Mouse (Mus musculus) bone marrow, adult 2 months (tissue): Measurements from ENCODE around the gene Ltk.

Source experiments
- CTCF ChIP-seq: fragments of 200-500 bp; IDR thresholded peaks from 2 replicates; pipeline ENCODE4 v1.5.1; 2011; ENCODE audit warnings: low read length, control low read depth; ENCODE audit not compliant: control insufficient read depth, insufficient read depth
- POLR2A ChIP-seq: fragments of 200-500 bp; IDR thresholded peaks from 2 replicates; pipeline ENCODE4 v1.6.1; 2011; ENCODE audit warnings: low read depth, mild to moderate bottlenecking, control low read depth, low read length, borderline replicate concordance; ENCODE audit not compliant: control insufficient read depth

GRCm38 (mm10) chr2:119710011-119710410, 50.2 kb downstream of the Ltk start:
- TF ChIP-seq CTCF (no peak), POLR2A (no peak)
